Mouse (Mus musculus): ENCODE results near the gene Kcnmb3.
"Not testable (repeated sequence)": the region's sequence is repeated elsewhere in the genome, so short reads cannot be mapped to it uniquely, and the experiment has no call there.

Gene Kcnmb3

GRCm38 (mm10) chr3:32429351-32429750 lies 62.7 kb downstream of the Kcnmb3 start:
- DNase-seq = not testable (repeated sequence)

- no peak for DNase-seq
Measured at GRCm38 (mm10) chr3:32428921-32429320, 63.1 kb downstream of the Kcnmb3 start.

GRCm38 (mm10) chr3:32428361-32428760 lies 63.7 kb downstream of the Kcnmb3 start:
- no peak for DNase-seq

GRCm38 (mm10) chr3:32427695-32428094 lies 64.3 kb downstream of the Kcnmb3 start:
- no peak for DNase-seq
